Mouse (Mus musculus): ENCODE data around the gene Gng2.
"Not testable (repeated sequence)": the region's sequence is repeated elsewhere in the genome, so short reads cannot be mapped to it uniquely, and the experiment has no call there.

The Gng2 gene

DNA sequence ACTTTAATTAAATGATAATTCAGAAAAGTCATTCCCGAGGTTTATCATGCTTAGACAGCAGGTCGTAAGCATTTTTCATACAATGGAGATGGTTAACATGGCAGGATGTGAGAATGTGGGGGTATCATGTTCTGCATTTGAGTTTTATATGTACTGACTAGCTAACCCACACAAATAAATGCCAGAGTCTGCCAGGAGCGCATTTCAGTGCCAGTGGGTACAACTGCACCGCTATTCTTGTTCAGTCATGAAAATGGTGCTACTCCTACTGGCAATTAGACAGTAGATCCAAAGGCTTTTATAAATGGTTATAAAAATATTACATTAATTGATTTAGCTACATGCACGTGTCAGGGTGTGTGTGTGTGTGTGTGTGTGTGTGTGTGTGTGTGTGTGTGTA is 38.9 kb downstream of the Gng2 start:
- no peak for DNase-seq (ENCODE audit: low spot score in 2 of 2)

DNA sequence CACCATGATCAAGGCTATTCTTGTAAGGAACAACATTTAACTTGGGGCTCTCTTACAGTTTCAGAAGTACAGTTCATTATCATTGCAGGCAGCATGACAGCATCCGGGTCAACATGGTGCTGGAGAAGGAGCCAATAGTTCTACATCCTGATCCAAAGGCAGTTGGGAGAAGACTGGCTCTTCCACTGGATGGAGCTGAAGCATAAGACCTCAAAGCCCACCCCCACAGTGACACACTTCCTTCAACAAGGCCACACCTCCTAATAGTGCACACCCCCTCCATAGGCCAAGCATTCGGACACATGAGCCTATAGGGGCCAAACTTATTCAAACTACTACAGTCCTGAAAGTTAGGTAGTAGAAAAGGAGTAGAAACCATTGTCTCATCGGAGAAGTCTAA is 42.3 kb downstream of the Gng2 start:
- no peak for DNase-seq (ENCODE audit: low spot score in 2 of 2)

DNA sequence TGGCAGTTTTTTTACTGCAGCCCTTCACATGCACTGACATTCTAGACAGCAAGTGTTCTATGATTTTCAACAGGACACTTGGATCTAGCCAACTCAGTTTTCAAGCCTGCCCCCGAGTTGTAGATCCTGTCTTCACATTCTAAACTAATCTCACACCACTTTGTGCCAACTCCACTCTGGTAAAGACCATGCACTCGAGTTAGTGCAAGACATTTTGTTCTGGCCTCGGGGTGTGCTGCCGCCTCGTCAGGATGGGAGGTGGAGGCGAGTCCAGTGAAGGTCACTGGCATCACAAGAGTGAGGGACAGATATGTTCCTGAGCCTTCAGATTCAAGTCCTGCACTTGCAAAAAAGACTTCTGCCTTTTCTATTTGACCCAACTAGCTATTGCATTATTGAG is 44.1 kb downstream of the Gng2 start:
- no peak for DNase-seq (ENCODE audit: low spot score in 2 of 2)

DNA sequence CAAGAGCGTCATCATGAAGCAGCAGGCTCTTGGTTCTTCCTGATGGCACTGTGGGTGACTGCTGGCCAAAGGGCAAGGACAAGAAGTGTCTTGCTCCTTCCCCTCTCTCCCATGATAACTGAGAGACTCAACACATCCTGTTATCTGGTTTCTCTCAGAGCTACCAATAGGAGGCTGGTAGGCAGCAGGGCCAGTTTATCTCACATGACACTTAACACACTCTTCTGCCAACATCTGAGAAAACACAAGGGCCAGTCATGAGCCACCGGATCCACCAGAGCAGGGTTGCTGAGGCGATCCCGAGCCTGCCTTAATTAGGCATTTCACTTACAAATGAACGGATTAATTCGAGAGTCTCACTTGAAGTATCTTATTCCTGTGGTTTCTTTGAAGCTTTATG is 49.5 kb downstream of the Gng2 start:
- no peak for DNase-seq (ENCODE audit: low spot score in 2 of 2)

DNA sequence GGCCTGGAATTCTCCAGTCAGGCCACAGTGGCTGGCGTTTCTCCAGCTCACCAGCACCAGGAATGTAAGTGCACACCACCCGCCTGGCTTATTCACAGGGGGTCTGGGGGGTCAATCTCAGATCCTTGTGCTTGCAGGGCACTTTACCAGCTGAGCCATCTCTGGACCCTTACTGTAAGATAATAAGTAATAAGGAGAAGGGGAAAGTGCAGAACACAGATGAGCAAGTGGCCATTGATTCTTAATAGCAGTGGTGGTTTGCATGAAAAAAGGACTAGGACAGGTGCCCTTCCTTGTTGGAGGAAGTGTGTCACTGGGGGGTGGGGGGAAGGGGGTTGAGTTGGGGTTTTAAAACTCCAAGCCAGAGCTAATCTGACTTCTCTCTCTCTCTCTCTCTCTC is 50.3 kb downstream of the Gng2 start:
- DNase-seq (ENCODE audit: low spot score in 2 of 2): no peak

DNA sequence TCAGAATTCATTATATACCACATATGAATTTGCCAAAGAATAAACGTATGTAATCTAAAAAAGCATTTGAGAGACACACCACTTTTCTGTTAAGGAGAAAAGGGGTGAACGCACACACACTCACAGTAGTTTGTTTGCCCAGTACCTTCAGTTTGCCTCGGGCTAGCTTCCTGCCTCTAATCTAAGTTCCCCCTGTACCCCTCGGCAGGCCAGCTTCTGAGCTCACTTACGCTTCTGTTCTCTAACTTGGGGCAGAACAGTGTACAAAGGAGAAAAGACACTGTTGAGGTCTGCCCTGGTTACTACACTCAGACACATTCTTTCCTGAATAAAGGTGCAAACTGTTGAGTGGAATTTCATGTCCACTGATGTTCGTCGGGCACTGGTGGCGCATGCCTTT is 51.1 kb downstream of the Gng2 start:
- DNase-seq (ENCODE audit: low spot score in 2 of 2): no peak

DNA sequence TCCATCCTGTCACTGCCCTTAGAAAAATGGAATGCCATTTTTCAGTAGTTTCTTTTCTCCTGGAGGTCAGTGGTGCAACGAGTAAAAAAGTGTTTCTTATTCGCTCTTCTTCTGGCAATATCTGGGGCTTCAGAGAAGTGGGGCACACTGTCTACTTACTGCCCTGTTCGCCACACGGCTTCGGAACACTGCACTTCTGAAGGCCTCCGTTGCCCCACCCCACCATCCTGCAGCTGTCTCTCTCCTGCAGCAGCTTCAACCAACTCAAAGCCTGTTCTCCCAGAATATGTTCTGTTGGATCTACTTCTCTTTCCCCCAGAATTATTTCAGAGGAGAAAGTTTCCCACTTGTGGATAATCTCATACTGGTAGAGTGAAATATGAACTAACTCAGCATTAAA is 52.3 kb downstream of the Gng2 start:
- no peak for DNase-seq (ENCODE audit: low spot score in 2 of 2)

DNA sequence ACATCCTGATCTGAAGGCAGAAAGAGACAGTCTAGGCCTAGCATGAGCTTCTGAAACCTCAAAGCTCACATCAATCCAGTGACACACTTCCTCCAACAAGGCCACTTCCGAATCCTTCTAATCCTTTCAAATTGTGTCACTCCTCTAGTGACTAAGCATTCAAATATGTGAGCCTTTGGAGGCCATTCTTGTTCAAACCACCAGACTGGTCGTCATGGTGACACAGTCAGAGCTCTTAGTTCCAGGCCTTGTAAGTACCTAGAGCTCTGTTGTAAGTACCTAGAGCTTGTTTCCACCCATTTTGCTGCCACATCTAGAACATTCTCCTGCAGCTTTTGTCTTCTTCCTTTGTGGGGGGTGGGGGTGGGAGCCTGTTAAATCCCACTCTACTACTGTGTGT is 53.3 kb downstream of the Gng2 start:
- DNase-seq (ENCODE audit: low spot score in 2 of 2): no peak

DNA sequence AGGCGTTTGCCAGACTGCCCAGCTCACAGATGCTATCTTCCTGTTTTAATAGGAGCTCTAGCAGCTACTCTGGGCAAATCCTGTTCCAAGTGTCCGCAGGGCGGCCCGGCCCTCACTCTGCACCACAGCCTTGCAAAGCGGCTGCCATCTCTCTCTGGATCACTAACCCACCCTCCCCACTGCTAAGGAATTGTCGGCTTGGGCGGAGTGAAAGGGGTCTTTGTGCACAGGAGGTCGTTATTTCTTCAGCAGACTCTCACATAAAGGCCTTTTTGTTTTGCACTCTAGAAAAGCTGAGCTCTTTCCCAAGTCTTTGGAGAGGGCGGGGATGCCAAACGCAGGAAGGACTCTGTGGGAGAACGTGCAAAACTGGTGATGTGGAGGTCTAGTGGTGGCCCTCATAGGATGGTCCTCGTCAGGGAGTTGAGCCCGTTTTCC is 57.2 kb downstream of the Gng2 start:
- no peak for DNase-seq (ENCODE audit: low spot score in 2 of 2)

DNA sequence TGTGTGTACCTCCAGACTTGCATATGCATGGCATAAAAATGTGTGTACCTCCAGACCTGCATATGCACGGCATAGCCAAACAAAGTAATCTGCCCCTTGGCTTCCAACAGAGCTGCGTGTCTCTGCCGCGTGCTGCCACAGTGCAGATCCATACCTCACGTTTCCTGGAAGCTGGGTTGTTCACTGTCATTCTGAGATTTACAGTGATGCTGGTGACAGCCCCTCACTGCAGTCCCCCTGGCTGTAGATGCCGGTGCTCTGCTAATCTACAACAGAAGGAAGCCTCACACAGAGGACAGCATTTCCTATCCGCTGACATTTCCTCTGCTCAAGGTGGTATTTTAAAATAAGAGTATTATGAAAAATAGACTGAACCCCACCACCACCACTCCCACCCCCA is 57.6 kb downstream of the Gng2 start:
- no peak for DNase-seq (ENCODE audit: low spot score in 2 of 2)

DNA sequence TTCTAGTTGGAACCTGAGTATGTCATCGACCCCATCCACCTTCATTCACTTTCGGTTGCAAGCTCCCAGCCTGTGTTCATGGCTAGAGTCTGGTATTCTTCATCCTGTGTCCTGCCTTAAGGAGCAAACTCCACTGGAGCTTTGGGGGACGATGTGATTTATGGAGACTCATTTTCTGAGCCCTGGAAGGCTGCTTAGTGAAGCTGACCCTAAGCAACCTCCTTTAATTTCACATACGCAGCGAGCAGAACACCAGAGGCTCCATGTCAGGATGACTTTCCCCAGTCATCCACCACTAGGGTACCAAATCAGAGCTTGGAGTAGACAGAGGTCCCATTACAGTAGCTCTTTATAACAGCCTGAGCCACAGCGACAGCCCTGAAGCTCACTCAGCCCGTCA is 59.9 kb downstream of the Gng2 start:
- DNase-seq (ENCODE audit: low spot score in 2 of 2): no peak

DNA sequence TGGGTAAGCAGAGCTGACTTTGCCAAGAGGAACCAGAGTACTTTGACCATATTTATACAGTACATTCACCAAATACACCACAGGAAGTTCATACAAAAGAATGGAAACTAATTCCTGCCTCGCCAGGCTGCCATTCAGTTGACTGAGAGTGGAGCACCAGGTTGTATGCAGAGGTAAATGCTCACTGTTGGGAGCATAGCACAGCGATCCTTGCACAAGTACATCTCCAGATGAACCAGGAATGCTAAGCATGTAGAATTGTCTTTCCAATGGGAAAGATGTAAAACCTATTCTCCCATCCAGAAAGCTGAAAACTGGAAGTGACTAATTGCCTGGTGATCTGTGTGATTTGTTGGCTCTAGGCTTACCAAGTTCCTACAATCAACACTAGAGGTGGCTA is 61.1 kb downstream of the Gng2 start:
- DNase-seq (ENCODE audit: low spot score in 2 of 2): no peak

DNA sequence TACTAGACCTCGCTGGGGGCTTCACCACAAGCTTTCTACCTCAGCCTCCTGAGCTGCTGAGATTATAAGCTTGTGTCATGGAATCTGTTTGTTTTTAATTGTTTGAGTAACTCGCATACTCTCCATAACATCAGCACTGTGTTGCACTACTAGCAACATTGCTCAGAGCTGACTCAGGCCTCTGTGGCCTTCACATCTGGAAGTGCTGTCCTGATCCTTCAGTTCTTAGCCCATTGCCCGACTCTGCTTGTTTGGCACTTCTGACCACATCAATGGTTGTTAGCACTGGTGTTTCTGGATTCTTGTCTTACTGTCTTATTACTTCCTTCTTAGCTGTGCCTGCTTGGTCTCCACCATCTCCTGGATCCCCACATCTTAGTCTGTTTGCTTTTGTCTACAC is 64.5 kb downstream of the Gng2 start:
- no peak for DNase-seq (ENCODE audit: low spot score in 2 of 2)

DNA sequence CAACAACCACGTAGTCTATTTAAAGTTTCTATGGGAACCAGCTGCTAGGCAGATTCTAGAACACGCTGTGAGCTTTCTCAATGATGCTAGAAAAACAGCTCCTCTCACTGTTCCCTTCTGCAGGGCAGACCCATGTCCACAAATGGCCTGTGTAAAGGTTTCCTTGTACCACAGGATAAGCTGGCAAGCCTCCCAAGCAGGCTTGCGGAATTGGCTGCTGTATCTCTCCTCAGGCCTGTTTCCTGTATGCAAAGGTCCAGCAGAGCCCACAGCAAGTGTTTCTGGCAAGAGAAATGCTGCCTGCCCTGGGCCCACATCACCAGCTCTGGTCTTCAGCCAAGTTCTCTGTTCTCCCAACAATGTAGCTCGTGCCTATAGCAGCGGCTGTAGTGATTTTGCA is 71.8 kb downstream of the Gng2 start:
- peak in 1 of 2 experiments; percentile 69 for DNase-seq (ENCODE audit: low spot score in 2 of 2)

DNA sequence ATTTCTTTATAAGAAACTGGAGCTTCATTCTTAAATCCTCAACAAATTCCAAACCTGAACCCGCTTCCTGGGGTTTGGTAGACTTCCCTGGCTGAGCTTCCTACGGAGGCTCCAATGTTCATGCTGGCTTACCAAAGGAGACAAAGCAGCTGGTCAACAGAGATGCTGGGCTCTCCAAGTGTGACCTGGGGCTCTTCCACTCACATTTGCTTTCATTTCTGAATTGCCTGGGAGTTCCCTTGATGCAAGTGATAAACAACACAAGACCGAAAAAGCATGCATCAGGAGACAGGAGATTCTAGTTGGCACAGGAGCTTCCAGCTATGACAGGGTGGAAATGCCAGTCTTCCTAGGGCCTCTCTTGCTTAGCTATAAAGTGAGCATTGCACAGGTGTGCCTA is 72.6 kb downstream of the Gng2 start:
- DNase-seq (ENCODE audit: low spot score in 2 of 2): no peak

DNA sequence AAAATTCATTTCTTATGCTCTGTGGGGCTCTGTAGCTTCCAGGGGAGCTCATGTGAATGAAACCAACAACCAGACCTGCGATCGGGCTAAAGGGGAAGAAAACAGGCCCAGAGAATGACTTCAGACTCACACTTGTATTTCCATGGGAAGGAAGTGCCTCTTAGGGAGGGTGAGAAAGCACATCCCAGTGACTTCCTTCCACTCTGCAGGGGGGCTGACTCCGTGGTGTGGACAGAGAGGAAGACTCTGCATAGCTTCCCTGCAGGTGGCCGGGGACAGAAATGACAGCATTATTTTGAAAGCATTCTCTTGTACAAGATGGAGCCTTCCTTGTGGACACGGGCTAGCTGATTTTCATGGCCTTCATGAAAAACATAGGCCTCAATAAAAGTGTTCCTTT is 73.4 kb downstream of the Gng2 start:
- DNase-seq (ENCODE audit: low spot score in 2 of 2): no peak

DNA sequence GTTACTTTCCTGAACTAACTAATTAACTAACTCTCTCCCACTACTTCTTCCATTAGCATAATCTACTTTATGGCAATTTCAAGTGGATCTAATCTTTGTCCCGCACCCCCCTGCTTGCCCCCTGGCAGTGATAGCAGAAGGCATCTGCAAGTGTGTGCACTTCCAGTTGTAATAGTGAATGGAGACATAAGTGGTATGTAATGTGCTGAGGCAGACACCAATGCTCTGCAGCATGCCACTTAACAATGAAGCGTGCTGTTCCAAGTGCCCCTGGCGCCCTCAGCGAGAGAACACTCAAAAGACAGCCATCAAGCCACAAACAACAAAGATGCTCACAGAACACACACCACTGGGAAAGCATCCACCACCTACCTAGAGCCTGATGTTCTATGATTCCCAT is 76.9 kb downstream of the Gng2 start:
- no peak for DNase-seq (ENCODE audit: low spot score in 2 of 2)

DNA sequence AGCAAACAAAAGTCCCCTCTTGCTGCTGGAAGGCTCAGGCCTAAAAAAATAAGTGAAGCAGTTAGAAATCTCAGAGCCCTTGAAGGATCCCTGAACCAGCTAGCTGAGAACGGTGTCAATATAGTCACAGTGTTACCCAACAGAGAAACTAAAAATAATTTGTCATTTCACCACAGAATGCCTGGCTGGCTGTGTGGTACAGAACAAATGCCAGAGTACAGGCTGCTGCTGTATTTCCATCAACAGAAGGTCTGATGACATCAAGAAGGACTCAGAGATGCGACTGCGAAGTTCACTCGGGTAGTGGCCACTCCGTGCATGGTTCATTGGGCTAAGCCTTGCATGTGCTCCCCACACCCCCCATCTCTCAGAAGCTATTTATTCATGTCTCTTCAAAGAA is 89.9 kb downstream of the Gng2 start:
- no peak for DNase-seq (ENCODE audit: low spot score in 2 of 2)

DNA sequence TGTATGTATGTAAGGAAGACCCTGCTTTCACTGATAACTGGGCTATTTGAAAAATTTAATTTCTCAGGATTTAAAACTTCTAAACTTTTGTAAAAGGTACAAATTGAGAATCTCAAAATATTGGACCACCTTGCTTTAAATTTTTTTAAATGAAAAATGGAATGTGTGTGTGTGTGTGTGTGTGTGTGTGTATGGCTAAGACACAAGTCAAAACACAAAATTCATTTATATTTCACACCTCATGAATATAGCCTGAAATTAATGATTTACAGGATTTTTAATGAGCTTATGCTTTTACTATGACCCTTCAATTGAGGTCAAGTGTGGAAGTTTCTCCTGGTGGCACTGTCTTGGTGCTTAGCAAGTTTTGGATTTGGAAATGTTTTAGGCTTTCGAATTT is 93.0 kb downstream of the Gng2 start:
- not testable (repeated sequence) for DNase-seq (ENCODE audit: low spot score in 2 of 2)

DNA sequence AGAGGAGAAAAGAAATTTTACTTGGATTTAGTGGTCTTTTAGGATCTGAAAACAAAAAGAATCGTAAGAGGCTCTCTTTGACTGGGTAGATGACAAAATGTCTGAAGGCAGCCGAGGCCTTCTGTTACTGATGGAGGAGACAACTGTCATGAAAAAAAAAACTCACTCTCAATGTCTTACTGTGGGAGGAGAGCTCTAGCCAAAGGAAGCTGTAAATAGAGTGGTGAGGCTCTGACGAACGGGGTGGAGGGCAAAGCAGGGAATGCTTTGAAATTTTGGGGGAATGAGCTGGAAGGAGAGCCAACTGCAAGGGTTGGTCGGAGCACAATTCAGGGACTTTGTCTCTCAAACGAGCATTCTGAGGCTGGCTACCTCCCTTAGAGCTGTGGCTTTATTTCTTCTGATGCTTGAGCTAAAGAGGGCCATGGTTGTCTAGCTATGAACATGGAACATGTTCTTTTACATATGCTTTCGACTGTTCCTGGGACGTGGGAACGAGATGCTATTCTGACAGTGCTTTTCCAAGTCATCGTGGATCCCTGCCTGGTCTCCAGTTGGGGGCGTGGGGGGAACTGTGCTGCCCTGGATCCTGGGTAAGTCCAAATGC is 103.1 kb downstream of the Gng2 start:
- no peak for DNase-seq (ENCODE audit: low spot score in 2 of 2)

DNA sequence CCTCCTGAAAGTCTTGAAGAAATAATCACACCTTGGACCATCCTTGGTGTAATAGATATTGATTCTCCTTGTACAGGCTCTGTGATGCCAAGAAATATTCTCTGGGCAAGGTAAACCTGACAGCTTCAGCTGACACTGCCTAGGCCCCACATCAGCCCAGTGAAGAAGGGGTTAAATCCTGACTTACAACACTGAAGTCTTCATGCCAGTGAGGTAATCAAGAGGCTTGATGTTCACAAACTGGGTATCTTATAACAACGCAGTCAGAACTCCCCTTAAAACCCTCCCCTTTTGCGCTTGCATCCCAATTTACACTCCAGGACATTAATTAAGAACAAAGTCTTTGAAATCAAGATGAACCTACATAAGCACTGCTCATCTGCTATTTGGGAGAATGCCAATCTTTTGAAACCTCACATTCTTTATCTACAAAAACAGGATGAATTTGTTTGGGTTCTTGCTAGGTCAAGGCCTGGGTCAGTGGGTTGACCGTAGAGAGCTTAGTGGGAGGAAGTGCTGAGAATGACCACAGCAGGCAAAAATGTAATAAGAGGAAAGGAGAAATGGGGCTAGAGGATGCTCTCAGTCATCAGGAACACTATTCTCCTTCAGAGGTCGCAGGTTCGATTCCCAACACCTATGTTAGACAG is 110.0 kb downstream of the Gng2 start:
- no peak for DNase-seq (ENCODE audit: low spot score in 2 of 2)

DNA sequence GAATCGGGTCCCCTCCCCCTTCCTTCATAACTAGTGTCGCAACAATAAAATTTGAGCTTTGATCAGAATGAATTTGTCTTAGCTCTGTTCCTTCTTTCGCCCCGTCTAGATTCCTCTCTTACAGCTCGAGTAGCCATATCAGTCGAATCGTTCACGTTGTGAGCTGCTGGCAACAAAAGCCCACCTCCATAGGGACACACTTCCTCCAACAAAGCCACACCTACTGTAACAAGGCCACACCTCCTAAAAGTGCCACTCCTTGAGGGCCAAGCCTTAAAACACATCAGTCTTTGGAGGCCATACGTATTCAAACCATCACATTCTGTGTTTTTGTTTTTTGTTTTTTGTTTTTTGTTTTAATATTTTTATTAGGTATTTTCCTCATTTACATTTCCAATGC is 112.3 kb downstream of the Gng2 start:
- DNase-seq (ENCODE audit: low spot score in 2 of 2): not testable (repeated sequence)

DNA sequence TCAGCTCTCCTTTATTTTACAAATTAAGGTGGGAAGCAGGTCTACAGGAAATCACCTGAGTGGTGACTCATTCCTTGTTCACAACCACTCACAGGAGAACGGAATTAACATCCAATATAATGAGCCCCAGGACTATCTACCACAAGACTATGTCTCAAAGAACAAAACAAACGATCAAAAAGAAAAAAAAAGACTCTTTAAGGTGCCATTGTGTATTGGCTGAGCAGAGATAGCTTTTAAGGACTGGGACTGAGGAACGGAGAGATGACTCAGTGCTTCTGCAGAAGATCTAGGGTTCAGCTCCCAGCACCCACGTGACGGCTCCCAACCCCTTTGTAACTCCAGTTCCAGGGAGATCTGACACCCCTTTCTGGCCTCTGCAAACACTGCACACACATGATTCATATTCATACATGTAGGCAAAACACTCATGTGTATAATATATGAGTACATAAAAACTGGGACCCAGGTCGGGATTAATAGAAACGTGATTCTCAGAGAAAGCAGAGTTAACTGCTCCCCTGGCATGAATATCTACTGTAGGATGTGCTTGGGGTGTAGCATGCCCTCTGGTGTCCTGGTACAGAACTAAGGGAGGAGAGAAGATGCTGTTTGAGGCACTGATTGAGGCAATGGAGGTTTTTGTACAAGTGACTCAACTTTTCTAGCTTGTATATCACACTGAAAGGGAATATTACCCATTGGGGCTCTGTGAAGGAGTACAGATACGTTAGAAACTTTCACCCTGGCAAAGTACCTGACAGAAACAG is 115.9 kb downstream of the Gng2 start:
- DNase-seq (ENCODE audit: low spot score in 2 of 2): no peak
